Mouse (Mus musculus) brain, embryonic 14.5 days (tissue): Measurements from ENCODE around the gene Mboat2. TPM values are rescaled to one million over a fixed set of nuclear protein-coding genes. Genes with fewer than 3 reads are reported as not detected.

ENCODE experiments used
- DNase-seq: peaks from one replicate; pipeline ENCODE4 v3.0.0-alpha.2; 2011; ENCODE audit warnings: low read depth
- CTCF ChIP-seq: fragments of 200-500 bp; IDR thresholded peaks from 2 replicates; pipeline ENCODE4 v1.5.1; 2012; ENCODE audit warnings: inconsistent platforms, mild to moderate bottlenecking, moderate library complexity, borderline replicate concordance; ENCODE audit not compliant: insufficient read depth, insufficient read length; ENCODE audit errors: extremely low read depth
- POLR2A ChIP-seq: fragments of 200-500 bp; IDR thresholded peaks from 2 replicates; pipeline ENCODE4 v1.6.1; 2012; ENCODE audit warnings: mild to moderate bottlenecking, inconsistent platforms, borderline replicate concordance; ENCODE audit not compliant: poor library complexity, insufficient read depth, insufficient read length, severe bottlenecking; ENCODE audit errors: extremely low read depth
- polyA plus RNA-seq: library from polyadenylated mRNA; depleted of rRNA; stranded (reverse); fragments of >200 nt; gene quantifications from 2 replicates; pipeline ENCODE4 v1.2.3, GENCODE M21; 2012; rRNA removed

Gene Mboat2
- 25.0 and 31.8 TPM in 2 replicates for polyA plus RNA-seq

DNA sequence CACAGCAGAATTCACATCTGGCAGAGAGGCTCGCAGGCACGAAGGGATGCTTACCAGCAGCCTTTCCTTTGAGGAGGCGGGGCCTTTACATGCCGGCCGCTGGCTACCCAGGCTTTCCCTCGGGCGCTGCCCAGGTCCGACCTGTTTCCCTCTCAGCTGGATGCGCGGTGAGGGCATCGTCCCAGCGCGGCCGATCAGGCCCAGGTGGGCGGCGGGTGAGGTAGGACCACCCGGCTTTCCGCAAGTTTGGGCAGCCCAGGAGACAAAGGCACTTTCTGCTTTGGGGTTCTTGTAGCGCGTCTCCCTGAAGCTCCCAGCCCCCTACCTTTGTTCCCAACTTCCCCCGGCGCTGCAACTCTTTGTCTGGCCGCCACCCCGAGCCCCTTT is at the start of gene Mboat2:
Gene Mboat2 (plus strand): TSS at position 114 of the 387 bp plus-strand sequence.
- no peak for DNase-seq
- no peak for TF ChIP-seq POLR2A
- no peak for TF ChIP-seq CTCF

DNA sequence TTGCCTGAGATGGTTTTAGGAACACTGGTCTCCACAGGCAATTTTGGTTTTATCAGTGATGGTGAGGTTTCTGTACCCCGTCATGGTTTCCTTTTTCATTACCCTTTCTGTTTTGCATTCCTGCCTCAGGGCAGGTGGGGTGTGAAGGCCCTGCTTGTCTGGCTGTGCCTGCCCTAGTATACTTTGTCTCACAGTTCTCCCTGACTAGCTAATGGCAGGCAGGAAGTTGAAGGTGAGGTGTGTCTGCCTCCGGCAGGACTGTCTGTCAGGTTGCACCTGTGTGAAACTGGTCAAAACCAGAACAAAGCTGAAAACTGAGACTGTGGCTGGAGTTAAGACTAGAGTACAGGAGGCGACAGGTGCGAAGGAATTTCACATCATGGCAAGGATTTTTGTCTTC is 46.9 kb upstream of the Mboat2 start:
- no peak for DNase-seq
- TF ChIP-seq CTCF: no peak
- TF ChIP-seq POLR2A: no peak

GRCm38 (mm10) chr12:24785882-24786281 is 44.8 kb upstream of the Mboat2 start:
- TF ChIP-seq POLR2A (no peak), CTCF (no peak)
- DNase-seq: no peak

DNA sequence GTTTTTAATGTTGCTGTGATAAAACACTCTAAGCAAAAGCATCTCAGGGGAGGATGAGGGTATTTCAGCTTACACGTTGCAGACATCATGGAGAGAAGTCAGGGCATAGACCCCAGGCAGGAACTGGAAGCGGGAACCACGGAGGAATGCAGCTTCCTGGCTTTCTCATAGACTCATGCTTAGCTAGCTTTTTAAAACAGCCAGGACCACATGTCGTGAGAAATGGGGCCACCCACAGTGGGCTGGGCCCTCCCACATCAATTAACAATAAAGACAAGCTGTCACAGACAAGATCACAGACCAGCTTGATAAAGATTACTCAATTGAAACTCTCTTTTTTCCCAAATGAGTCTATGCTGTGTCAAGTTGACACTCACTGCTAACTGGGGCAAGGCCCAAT is 44.4 kb upstream of the Mboat2 start:
- peak; percentile 33 for DNase-seq
- no peak for TF ChIP-seq POLR2A
- TF ChIP-seq CTCF: no peak

GRCm38 (mm10) chr12:24789659-24790058 is 41.0 kb upstream of the Mboat2 start:
- TF ChIP-seq POLR2A: no peak
- TF ChIP-seq CTCF: no peak
- no peak for DNase-seq

GRCm38 (mm10) chr12:24811230-24811629 is 19.4 kb upstream of the Mboat2 start:
- TF ChIP-seq POLR2A: no peak
- TF ChIP-seq CTCF: no peak
- no peak for DNase-seq

DNA sequence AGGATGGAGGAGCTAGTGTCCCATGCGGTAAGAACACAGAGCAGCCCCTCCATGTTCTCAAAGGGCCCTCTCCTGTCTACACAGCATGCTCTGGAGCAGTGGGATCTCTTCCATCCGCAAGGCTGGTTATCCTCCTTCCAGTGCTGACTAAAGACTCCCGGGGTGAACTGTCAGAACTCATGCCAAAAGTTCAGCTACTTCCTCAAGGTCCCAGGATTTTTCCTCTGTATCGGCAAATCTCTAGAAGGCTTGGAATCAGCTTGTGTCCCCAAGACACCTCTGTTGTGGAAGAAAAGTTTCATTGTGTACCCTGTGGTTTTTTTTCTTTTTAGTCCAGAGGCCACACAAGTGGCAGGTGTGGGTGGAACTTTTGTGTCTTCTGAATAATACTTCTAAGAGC is 18.8 kb upstream of the Mboat2 start:
- DNase-seq: no peak
- TF ChIP-seq CTCF: no peak
- TF ChIP-seq POLR2A: no peak

DNA sequence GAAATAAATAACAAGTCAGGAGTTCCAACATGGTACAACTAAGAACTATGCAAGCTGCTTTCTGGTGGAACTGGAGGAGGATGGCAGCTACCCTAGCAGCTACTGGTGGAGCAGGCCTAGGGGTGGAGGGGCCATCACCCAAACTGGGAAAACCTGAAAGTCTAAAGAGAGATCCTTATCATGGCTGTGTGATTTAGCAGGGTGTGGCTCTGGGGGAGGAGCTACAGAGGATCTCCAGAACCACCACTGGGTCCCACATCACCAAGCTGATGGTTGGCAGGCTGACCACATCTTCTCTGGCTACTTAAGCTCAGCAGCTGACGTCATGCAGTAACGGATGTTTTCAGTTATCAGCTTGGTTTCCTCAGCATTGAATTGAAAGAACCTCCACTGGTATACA is 7.8 kb upstream of the Mboat2 start:
- DNase-seq: no peak
- TF ChIP-seq POLR2A (no peak), CTCF (no peak)

GRCm38 (mm10) chr12:24823636-24824354 is 6.9 kb upstream of the Mboat2 start:
- TF ChIP-seq CTCF (no peak), POLR2A (no peak)
- no peak for DNase-seq

DNA sequence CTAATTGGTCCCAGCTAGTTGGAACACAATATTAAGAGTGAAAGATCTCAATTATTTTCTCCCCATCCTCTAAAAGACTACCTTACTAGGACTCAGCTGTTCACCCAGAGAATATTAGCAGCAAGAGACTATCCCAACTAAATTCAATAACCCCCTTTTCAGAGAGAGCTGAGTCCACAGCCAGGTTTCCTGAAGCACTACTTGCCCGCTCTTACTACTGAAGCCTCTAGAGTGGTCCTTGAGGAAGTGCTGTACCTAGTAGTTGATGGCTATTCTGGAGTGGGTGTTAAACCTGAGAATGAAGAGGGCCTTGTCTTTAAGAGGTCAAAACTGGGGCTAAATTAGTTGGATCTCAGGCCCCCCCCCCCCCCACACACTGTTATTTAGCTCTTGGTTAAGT is 593 bp upstream of the Mboat2 start:
- no peak for TF ChIP-seq POLR2A
- TF ChIP-seq CTCF: no peak
- DNase-seq: peak; percentile 49

- TF ChIP-seq CTCF (peak; percentile 44; the same call in 1 of the 2 replicates), POLR2A (peak; percentile 84)
- DNase-seq: peak; percentile 100
Measured at GRCm38 (mm10) chr12:24831153-24831963, 679 bp downstream of the Mboat2 start.

GRCm38 (mm10) chr12:24831964-24832427 is 1.3 kb downstream of the Mboat2 start:
- DNase-seq: peak; percentile 55
- TF ChIP-seq CTCF (no peak), POLR2A (no peak)

GRCm38 (mm10) chr12:24832438-24832837 is 1.8 kb downstream of the Mboat2 start:
- TF ChIP-seq CTCF: no peak
- TF ChIP-seq POLR2A: no peak
- no peak for DNase-seq
